Mouse (Mus musculus): ENCODE data around the gene Bex3. TPM values are rescaled to one million over a fixed set of nuclear protein-coding genes. Genes with fewer than 3 reads are reported as not detected.

Bex3 gene
- polyA plus RNA-seq (2012; fragmentation: generic; extraction: Trizol): 100 to 1,000 TPM; 334 to 420 TPM

DNA sequence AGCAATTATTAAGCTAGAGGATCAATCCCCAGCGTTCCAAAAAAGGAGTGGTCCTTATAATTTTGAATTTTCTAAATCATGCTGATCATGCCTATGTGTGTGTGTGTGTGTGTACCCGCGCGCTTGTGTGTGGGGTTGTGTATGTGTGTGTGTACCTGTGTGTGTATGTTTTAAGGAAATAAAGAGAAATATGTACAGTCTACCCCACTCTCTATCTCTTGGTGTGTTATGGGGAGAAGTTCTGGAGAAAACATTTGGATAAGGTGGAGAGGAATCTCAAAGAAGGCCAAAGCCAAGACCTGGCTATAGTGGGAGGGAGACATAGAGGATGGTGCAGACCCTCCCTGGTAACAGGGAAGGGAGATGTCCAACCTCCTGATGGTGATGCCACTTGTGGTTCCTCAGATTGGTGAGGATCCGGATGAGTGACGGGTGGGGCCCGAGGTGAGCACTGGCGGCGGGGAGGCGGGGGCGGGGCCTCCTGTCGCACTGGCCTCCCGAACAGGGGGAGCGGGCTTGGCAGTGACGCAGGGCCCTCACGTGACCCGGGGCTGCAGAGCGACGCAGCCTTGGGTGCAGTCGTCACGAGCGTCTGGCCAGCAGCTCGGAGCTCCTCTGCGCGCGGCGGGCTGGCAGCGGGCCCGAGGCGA lies at the start of gene Bex3:
Gene Bex3, plus strand, starts transcription at position 511 of the 650 bp plus-strand sequence.

DNA sequence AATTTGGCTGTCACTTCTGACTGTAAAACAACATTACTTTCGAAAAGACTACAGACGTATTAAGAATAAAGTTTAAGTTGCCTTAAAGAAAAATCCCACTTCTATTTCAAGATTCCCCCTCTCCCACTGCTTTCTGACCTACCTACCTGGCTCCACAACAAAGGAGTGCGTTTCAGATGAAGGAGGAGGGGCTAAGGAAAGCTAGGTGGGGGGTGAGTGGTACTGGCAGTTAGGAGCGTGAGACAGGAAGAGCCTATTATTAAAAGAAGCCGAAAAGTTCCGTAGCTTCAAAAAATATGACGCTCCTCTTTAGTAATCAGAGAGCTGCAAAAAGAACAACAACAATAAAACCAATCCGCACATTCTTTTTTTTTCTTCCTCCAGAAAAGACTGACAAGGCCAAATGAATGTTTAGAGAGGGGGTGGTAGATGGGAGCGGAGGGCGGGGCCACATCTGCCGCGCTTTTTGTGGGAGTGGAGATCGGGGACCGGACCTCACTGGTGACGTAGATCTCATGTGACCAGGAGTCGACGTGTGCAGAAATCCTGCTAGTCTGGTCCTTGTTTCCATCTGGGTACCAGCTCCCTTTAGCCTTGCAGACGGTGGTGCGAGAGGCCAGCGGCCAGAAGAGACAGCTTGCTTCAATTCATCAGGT lies 25.4 kb upstream of the Bex3 start, which contains the start of gene Tceal9:
Gene Tceal9, plus strand, starts transcription at position 506 of the 656 bp plus-strand sequence.

Other genes with a start within 250 kb of the Bex3 start
- not detected for gene Arxes1, start 236.9 kb upstream of the Bex3 start, polyA plus RNA-seq (2012; fragmentation: generic; extraction: Trizol)
- under 1 TPM in 1 of 2 experiments, not detected in 1; 0.02 TPM for gene Bex2, start 202.0 kb upstream of the Bex3 start, polyA plus RNA-seq (2012; fragmentation: generic; extraction: Trizol)
- under 1 TPM; 0.05 to 0.54 TPM for gene Nxf3, start 185.0 kb upstream of the Bex3 start, polyA plus RNA-seq (2012; fragmentation: generic; extraction: Trizol)
- not detected for gene Bex4, start 131.3 kb upstream of the Bex3 start, polyA plus RNA-seq (2012; fragmentation: generic; extraction: Trizol)
- 10 to 100 TPM; 23.0 to 36.2 TPM for gene Tceal8, start 97.9 kb upstream of the Bex3 start, polyA plus RNA-seq (2012; fragmentation: generic; extraction: Trizol)
- not detected for gene Tceal5, start 66.4 kb upstream of the Bex3 start, polyA plus RNA-seq (2012; fragmentation: generic; extraction: Trizol)
- gene Tceal7, start 55.5 kb upstream of the Bex3 start, polyA plus RNA-seq (2012; fragmentation: generic; extraction: Trizol): not detected
- under 1 TPM in 1 of 2 experiments, not detected in 1; 0.06 TPM for gene Bex1, start 54.7 kb upstream of the Bex3 start, polyA plus RNA-seq (2012; fragmentation: generic; extraction: Trizol)
- 10 to 100 TPM; 15.1 to 99.1 TPM for gene Tceal9, start 25.2 kb upstream of the Bex3 start, polyA plus RNA-seq (2012; fragmentation: generic; extraction: Trizol)
- gene Kir3dl1, start 247.7 kb downstream of the Bex3 start, polyA plus RNA-seq (2012; fragmentation: generic; extraction: Trizol): not detected

All from C3H10T1/2 (cell line).